Mouse (Mus musculus): ENCODE measurements around the gene Nicn1.
A peak's percentile ranks its signal among the peaks of the same experiment; 100 is the strongest.
"Not testable (repeated sequence)": the region's sequence is repeated elsewhere in the genome, so short reads cannot be mapped to it uniquely, and the experiment has no call there.

The Nicn1 gene

GRCm38 (mm10) chr9:108290016-108290750 lies at the start of gene Nicn1:
Nicn1 (plus strand) TSS chr9:108290429.
- peak; percentile 85 to 90 for DNase-seq

- no peak for DNase-seq
These were observed 45.7 kb upstream of the Nicn1 start for GRCm38 (mm10) chr9:108244540-108244939.

GRCm38 (mm10) chr9:108244984-108245383 lies 45.2 kb upstream of the Nicn1 start:
- no peak for DNase-seq

GRCm38 (mm10) chr9:108248957-108249356 lies 41.3 kb upstream of the Nicn1 start:
- DNase-seq = no peak

- DNase-seq = no peak
These were observed 38.4 kb upstream of the Nicn1 start for GRCm38 (mm10) chr9:108251877-108252276.

GRCm38 (mm10) chr9:108252766-108253165 lies 37.5 kb upstream of the Nicn1 start:
- no peak for DNase-seq

- DNase-seq = no peak
These were observed 29.7 kb upstream of the Nicn1 start for GRCm38 (mm10) chr9:108260526-108260925.

- DNase-seq = peak in 1 of 2 experiments; percentile 14
These were observed 28.4 kb upstream of the Nicn1 start for GRCm38 (mm10) chr9:108261865-108262264.

GRCm38 (mm10) chr9:108262494-108263049 lies 27.7 kb upstream of the Nicn1 start:
- no peak for DNase-seq

GRCm38 (mm10) chr9:108263131-108263681 lies 27.0 kb upstream of the Nicn1 start:
- no peak for DNase-seq

- DNase-seq = peak; percentile 100
These were observed 26.5 kb upstream of the Nicn1 start, which contains the start of gene Dag1 for GRCm38 (mm10) chr9:108263690-108264190. Dag1 (minus strand) TSS chr9:108263958.

GRCm38 (mm10) chr9:108264191-108264921 lies 25.9 kb upstream of the Nicn1 start:
- DNase-seq = peak; percentile 31 to 61

- no peak for DNase-seq
These were observed 23.8 kb upstream of the Nicn1 start for GRCm38 (mm10) chr9:108266261-108266935.

- DNase-seq = no peak
These were observed 22.5 kb upstream of the Nicn1 start for GRCm38 (mm10) chr9:108267691-108268090.

GRCm38 (mm10) chr9:108268701-108269100 lies 21.5 kb upstream of the Nicn1 start:
- not testable (repeated sequence) for DNase-seq

GRCm38 (mm10) chr9:108271941-108272340 lies 18.3 kb upstream of the Nicn1 start:
- no peak for DNase-seq

GRCm38 (mm10) chr9:108272691-108273090 lies 17.5 kb upstream of the Nicn1 start:
- no peak for DNase-seq

GRCm38 (mm10) chr9:108273485-108273884 lies 16.7 kb upstream of the Nicn1 start:
- no peak for DNase-seq

- no peak for DNase-seq
These were observed 15.5 kb upstream of the Nicn1 start for GRCm38 (mm10) chr9:108274476-108275330.

GRCm38 (mm10) chr9:108275331-108275659 lies 14.9 kb upstream of the Nicn1 start:
- no peak for DNase-seq

GRCm38 (mm10) chr9:108278697-108279450 lies 11.4 kb upstream of the Nicn1 start:
- peak in 1 of 2 experiments; percentile 36 for DNase-seq

All from cerebellum, postnatal 25 days (tissue).